21 mouse cellular contexts compared by ENCODE assay signal in the genomic region with DNA sequence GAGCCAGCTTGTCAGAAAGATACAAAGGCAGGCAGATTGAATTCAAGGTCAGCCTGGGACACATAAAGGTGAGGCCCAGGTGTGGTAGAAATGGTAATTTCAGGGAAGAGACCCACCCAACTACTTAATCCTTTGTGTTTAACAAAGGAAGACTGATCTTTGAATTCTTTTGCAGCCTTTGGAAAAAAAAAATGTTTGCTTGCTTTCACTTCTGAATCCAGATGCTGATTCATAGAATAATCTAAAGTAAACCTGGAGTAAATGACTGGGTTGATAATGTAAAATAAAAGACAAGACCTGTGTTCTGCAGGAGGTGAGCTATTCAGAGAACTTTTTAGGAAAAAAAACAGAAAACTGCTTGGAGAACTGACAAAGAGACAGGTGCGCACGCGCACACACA.
"Had no signal": no experiment of that assay in that cellular context is flagged by ENCODE, and none has a peak within 500 bp of the region (broad histone marks: within the 10 kb centered on the region; RNA-seq: fewer than 3 reads in every experiment).

No protein-coding gene starts in this region.

- H3K4me1 ChIP-seq: kidney, embryonic 15.5 days; limb, embryonic 10.5 days; limb, embryonic 13.5 days; liver, embryonic 12.5 days; liver, embryonic 15.5 days; lung, embryonic 15.5 days; midbrain, embryonic 15.5 days; neural tube, embryonic 12.5 days; neural tube, embryonic 15.5 days had no signal

- H3K27ac ChIP-seq: kidney, embryonic 15.5 days; limb, embryonic 10.5 days; limb, embryonic 13.5 days; liver, embryonic 12.5 days; liver, embryonic 15.5 days; lung, embryonic 15.5 days; midbrain, embryonic 15.5 days; neural tube, embryonic 12.5 days; neural tube, embryonic 15.5 days had no signal

- H3K4me2 ChIP-seq: kidney, embryonic 15.5 days; limb, embryonic 13.5 days; liver, embryonic 12.5 days; liver, embryonic 15.5 days; lung, embryonic 15.5 days; midbrain, embryonic 11.5 days; midbrain, embryonic 15.5 days; neural tube, embryonic 12.5 days; neural tube, embryonic 15.5 days had no signal

- H3K9me3 ChIP-seq: kidney, embryonic 15.5 days; limb, embryonic 10.5 days; limb, embryonic 13.5 days; liver, embryonic 12.5 days; liver, embryonic 15.5 days; lung, embryonic 15.5 days; midbrain, embryonic 15.5 days; neural tube, embryonic 12.5 days; neural tube, embryonic 15.5 days had no signal

- H3K36me3 ChIP-seq: kidney, embryonic 15.5 days; limb, embryonic 10.5 days; limb, embryonic 13.5 days; liver, embryonic 12.5 days; liver, embryonic 15.5 days; lung, embryonic 15.5 days; midbrain, embryonic 15.5 days; neural tube, embryonic 12.5 days; neural tube, embryonic 15.5 days had no signal

- DNase-seq: kidney, adult 11 months; kidney, adult 8-10 months; kidney, postnatal 10 days; kidney, postnatal 36 days; layer of hippocampus, postnatal 36 days; liver; lung, adult 18-20 months; lung, postnatal 14 days; lung, postnatal 4 days; right cerebral cortex, postnatal 25 days; thymus, postnatal 25 days had no signal

- H3K27me3 ChIP-seq: kidney, embryonic 15.5 days; limb, embryonic 13.5 days; liver, embryonic 12.5 days; liver, embryonic 15.5 days; lung, embryonic 15.5 days; midbrain, embryonic 15.5 days; neural tube, embryonic 12.5 days; neural tube, embryonic 15.5 days had no signal

- H3K4me3 ChIP-seq: kidney, embryonic 15.5 days; limb, embryonic 10.5 days; limb, embryonic 13.5 days; liver, embryonic 12.5 days; liver, embryonic 15.5 days; lung, embryonic 15.5 days; midbrain, embryonic 15.5 days; neural tube, embryonic 12.5 days; neural tube, embryonic 15.5 days had no signal

- ATAC-seq: liver, embryonic 12.5 days; midbrain, embryonic 15.5 days had no signal

- H3K9ac ChIP-seq: kidney, embryonic 15.5 days; limb, embryonic 13.5 days; liver, embryonic 12.5 days; liver, embryonic 15.5 days; lung, embryonic 15.5 days; midbrain, embryonic 15.5 days; neural tube, embryonic 12.5 days; neural tube, embryonic 15.5 days had no signal
